Mouse (Mus musculus): ENCODE measurements around the gene Zfp277.
A peak's percentile ranks its signal among the peaks of the same experiment; 100 is the strongest.

DNA sequence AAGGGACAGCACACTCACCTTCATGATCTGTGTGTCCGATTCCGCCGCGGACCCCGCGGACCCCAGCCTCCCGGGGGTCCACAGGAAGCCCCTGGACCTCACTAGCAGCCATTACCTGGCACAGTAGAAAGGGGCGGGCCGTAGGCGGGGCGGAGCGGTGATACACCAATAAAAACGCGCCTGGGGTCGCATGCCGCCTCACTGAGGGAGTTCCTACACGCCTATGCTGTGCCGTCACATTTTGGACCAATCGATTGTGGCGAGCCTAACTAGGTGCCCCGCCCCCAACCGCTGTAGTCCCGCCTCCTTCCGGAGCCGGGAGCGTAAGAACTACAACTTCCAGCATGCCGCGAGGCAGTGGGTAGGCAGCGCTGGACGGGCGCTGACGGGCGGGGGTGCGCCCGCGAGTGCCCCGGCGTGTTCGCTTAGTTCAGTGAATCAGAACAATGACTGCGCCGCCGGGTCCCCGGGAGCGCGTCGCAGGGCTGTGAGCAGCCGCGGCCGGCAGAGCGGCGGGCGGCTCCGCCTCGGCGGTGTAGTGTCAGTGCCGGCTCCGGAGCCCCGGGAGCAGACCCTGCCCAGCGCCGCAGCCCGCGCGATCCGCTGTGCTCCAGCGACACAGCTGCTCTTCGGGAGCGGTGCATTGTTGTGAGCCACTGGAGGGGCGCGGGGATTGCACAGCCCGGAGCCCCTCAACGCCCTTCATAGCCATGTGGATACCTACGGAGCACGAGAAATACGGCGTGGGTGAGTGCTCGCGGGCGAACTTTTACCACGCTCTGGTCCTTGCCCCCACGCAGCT lies at the start of gene Zfp277, which contains the start of gene Dock4:
- peak; percentile 66 for TF ChIP-seq POLR2A (IDR thresholded peaks at IDR 0.05; ENCODE audit: low read depth, low read length)
- TF ChIP-seq CTCF (IDR thresholded peaks at IDR 0.05; ENCODE audit: extremely low read depth, insufficient read length, insufficient replicate concordance, low read depth, low read length) = no peak

Measured in small intestine, adult 2 months (tissue).